Mouse (Mus musculus): ENCODE results near the gene Aldh16a1.

GRCm38 (mm10) chr7:45094121-45094520, 60.3 kb downstream of the Aldh16a1 start:
- no peak for TF ChIP-seq CTCF (IDR thresholded peaks at IDR 0.05; ENCODE audit: low read depth)
- TF ChIP-seq EP300 (IDR thresholded peaks at IDR 0.05; ENCODE audit: low read depth), result no peak

Data from heart, postnatal 0 days (tissue).